Mouse (Mus musculus): Measurements from ENCODE around the gene Tmx1.

- TF ChIP-seq CTCF (conservative IDR thresholded peaks at IDR 0.05; ENCODE audit: insufficient read depth, insufficient read length, low read depth, low read length) (no peak), POLR2A (IDR thresholded peaks at IDR 0.05; ENCODE audit: low read depth, low read length) (no peak)
Observed at GRCm38 (mm10) chr12:70431428-70431827, 21.5 kb upstream of the Tmx1 start.

All from kidney, adult 2 months (tissue).